Mouse (Mus musculus): ENCODE measurements around the gene Pcyt1a. TPM values are rescaled to one million over a fixed set of nuclear protein-coding genes. Genes with fewer than 3 reads are reported as not detected.
"Not testable (repeated sequence)": the region's sequence is repeated elsewhere in the genome, so short reads cannot be mapped to it uniquely, and the experiment has no call there.

The Pcyt1a gene
- polyA plus RNA-seq, 1 experiment from 2014 or later, result 44.9 TPM

DNA sequence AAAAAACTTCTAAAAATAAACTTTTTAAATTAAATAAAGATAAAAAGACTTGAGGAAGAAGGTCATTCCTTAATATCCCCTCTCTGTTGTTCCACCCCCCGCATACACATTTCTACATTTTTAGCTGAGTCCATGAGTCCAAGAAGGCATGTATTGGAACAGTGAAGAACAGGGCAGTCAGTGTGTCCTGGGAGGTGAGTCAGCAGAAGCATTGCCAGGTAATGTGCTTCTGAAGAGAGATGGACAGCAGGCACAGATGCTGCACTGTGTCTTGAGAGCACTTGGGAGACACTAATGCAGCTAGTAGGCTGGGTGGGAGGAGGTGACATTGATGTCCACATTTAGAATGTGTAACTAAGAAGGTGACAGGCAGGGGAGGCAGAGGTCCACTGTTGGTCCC lies 6.5 kb downstream of the Pcyt1a start:
- Histone ChIP-seq H3K4me2 (replicated peaks; ENCODE audit: low read depth, low read length) (no peak overlapping the region), H3K27ac (ENCODE audit: low read length) (no peak overlapping the region), H3K4me1 (ENCODE audit: insufficient read depth, low read depth, low read length) (no peaks in the 10 kb centered on the region), H3K9ac (replicated peaks; ENCODE audit: low read depth) (no peak overlapping the region), H3K36me3 (ENCODE audit: insufficient read depth, low read length) (no peaks in the 10 kb centered on the region), H3K9me3 (ENCODE audit: low read length) (no peaks in the 10 kb centered on the region), H3K27me3 (replicated peaks; ENCODE audit: insufficient read depth, low read length) (no peaks in the 10 kb centered on the region), H3K4me3 (ENCODE audit: low read depth, low read length) (no peak overlapping the region)
- no peak for TF ChIP-seq CTCF (IDR thresholded peaks at IDR 0.05)
- TF ChIP-seq EP300 (IDR thresholded peaks at IDR 0.05), result no peak
- no peak for DNase-seq (ENCODE audit: low spot score)
- ATAC-seq, result no peak
- 95% methylated on average over 1 of the region's 1 CpGs for WGBS

DNA sequence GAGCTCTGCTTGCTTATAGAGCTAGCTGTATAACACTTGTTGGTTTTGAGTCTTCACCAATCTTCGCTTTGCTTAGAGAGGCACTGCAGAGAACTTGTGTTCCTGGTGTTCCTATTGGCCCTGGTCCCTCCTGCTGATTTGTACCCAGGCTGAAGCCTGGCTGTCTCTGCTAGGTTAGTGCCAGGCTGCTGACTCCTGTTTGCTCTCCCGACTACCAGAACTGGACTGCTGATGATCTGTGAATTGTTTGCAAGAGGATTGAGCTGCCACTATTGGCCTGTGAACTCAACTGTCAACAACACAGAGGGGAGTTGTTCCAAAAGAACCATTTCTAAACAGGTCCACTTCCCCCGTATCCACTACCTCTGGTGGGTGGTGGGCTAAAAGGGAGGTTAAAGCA lies 10.7 kb downstream of the Pcyt1a start:
- TF ChIP-seq CTCF (IDR thresholded peaks at IDR 0.05), result no peak
- TF ChIP-seq EP300 (IDR thresholded peaks at IDR 0.05), result no peak
- Histone ChIP-seq H3K4me3 (ENCODE audit: low read depth, low read length) (no peak overlapping the region), H3K27me3 (replicated peaks; ENCODE audit: insufficient read depth, low read length) (no peaks in the 10 kb centered on the region), H3K9me3 (ENCODE audit: low read length) (no peaks in the 10 kb centered on the region), H3K27ac (ENCODE audit: low read length) (no peak overlapping the region), H3K36me3 (ENCODE audit: insufficient read depth, low read length) (no peaks in the 10 kb centered on the region), H3K4me1 (ENCODE audit: insufficient read depth, low read depth, low read length) (no peaks in the 10 kb centered on the region), H3K9ac (replicated peaks; ENCODE audit: low read depth) (no peak overlapping the region), H3K4me2 (replicated peaks; ENCODE audit: low read depth, low read length) (no peak overlapping the region)
- ATAC-seq (no peak), DNase-seq (ENCODE audit: low spot score) (no peak)
- WGBS, result 82% methylated on average over 3 of the region's 3 CpGs

DNA sequence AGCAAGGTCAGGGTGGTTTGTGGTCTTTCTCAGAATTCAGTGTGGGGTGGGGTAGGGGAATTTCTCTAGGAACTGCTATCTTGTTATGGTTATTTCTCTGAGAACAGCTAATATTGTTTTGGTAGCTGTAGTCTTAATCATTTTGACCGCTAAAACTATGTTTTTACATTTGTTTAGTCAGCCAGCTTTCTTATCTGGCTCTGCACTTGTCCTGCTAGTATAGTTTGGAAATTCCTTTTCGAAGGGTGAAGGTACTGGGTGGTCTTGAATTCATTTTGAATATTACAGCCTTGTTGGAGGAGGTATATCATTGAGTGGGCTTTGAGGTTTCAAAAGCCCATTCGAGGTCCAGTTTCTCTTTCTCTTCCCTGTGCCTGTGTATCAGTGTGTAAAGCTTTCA lies 13.9 kb downstream of the Pcyt1a start:
- not testable (repeated sequence) for H3K9ac ChIP-seq (replicated peaks; ENCODE audit: low read depth); ATAC-seq; H3K27ac ChIP-seq (ENCODE audit: low read length); DNase-seq (ENCODE audit: low spot score); H3K4me3 ChIP-seq (ENCODE audit: low read depth, low read length); H3K4me2 ChIP-seq (replicated peaks; ENCODE audit: low read depth, low read length); H3K9me3 ChIP-seq (ENCODE audit: low read length); H3K36me3 ChIP-seq (ENCODE audit: insufficient read depth, low read length); H3K4me1 ChIP-seq (ENCODE audit: insufficient read depth, low read depth, low read length); H3K27me3 ChIP-seq (replicated peaks; ENCODE audit: insufficient read depth, low read length)
- WGBS, result 66% methylated on average over 3 of the region's 3 CpGs

DNA sequence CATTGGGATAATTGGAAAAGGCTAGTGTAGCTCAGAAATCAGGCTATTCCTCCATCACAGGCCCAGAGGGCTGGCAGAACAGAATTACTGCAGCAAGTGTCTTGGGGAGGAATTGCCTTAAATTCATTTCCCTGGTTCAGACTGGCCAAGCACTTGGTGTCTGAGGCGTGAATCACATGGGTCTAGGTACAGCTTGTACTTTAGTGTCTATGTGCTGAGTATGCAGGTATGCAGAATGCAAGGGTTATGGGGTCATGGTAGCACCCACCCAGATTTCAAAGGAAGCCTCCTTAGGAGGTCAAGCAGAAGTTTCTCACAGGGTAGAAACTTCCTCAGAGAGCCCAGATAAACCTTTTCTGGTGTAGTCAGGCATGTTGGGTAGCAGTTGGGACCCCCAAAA lies 14.8 kb downstream of the Pcyt1a start:
- no peaks in the 10 kb centered on the region for H3K36me3 ChIP-seq (ENCODE audit: insufficient read depth, low read length)
- DNase-seq (ENCODE audit: low spot score) (no peak), ATAC-seq (no peak)
- no peak overlapping the region for H3K9ac ChIP-seq (replicated peaks; ENCODE audit: low read depth)
- no peaks in the 10 kb centered on the region for H3K27me3 ChIP-seq (replicated peaks; ENCODE audit: insufficient read depth, low read length)
- H3K4me2 ChIP-seq (replicated peaks; ENCODE audit: low read depth, low read length), result no peak overlapping the region
- no peak overlapping the region for H3K4me3 ChIP-seq (ENCODE audit: low read depth, low read length)
- TF ChIP-seq EP300 (IDR thresholded peaks at IDR 0.05) (no peak), CTCF (IDR thresholded peaks at IDR 0.05) (no peak)
- H3K9me3 ChIP-seq (ENCODE audit: low read length), result no peaks in the 10 kb centered on the region
- H3K4me1 ChIP-seq (ENCODE audit: insufficient read depth, low read depth, low read length), result no peaks in the 10 kb centered on the region
- 89% methylated on average over 1 of the region's 1 CpGs for WGBS
- H3K27ac ChIP-seq (ENCODE audit: low read length), result no peak overlapping the region

- no peak for DNase-seq (ENCODE audit: low spot score)
- 52% methylated on average over 2 of the region's 2 CpGs for WGBS
Measured at GRCm38 (mm10) chr16:32446563-32447138, 15.9 kb downstream of the Pcyt1a start.

GRCm38 (mm10) chr16:32449665-32450064 lies 18.9 kb downstream of the Pcyt1a start:
- Histone ChIP-seq H3K27me3 (replicated peaks; ENCODE audit: insufficient read depth, low read length) (no peaks in the 10 kb centered on the region), H3K4me1 (ENCODE audit: insufficient read depth, low read depth, low read length) (no peaks in the 10 kb centered on the region), H3K4me3 (ENCODE audit: low read depth, low read length) (no peak overlapping the region), H3K4me2 (replicated peaks; ENCODE audit: low read depth, low read length) (no peak overlapping the region), H3K27ac (ENCODE audit: low read length) (0 out of 2 replicates have a peak overlapping the region, but pooled peaks have one; percentile 22), H3K36me3 (ENCODE audit: insufficient read depth, low read length) (peaks cover 12% of the 10 kb centered on the region; the same call in 1 of the 2 replicates), H3K9ac (replicated peaks; ENCODE audit: low read depth) (no peak overlapping the region), H3K9me3 (ENCODE audit: low read length) (no peaks in the 10 kb centered on the region)
- WGBS, result 52% methylated on average over 3 of the region's 3 CpGs
- DNase-seq (ENCODE audit: low spot score) (peak; percentile 66), ATAC-seq (peak; percentile 68)
- TF ChIP-seq CTCF (IDR thresholded peaks at IDR 0.05) (no peak), EP300 (IDR thresholded peaks at IDR 0.05) (no peak)

More at GRCm38 (mm10) chr16:32446563-32447138, 15.9 kb downstream of the Pcyt1a start:
- Histone ChIP-seq H3K9ac (replicated peaks; ENCODE audit: low read depth) (no peak overlapping the region), H3K27me3 (replicated peaks; ENCODE audit: insufficient read depth, low read length) (no peaks in the 10 kb centered on the region), H3K27ac (ENCODE audit: low read length) (no peak overlapping the region), H3K4me3 (ENCODE audit: low read depth, low read length) (no peak overlapping the region), H3K4me2 (replicated peaks; ENCODE audit: low read depth, low read length) (no peak overlapping the region), H3K4me1 (ENCODE audit: insufficient read depth, low read depth, low read length) (no peaks in the 10 kb centered on the region), H3K36me3 (ENCODE audit: insufficient read depth, low read length) (no peaks in the 10 kb centered on the region), H3K9me3 (ENCODE audit: low read length) (no peaks in the 10 kb centered on the region)
- ATAC-seq, result no peak
- TF ChIP-seq CTCF (IDR thresholded peaks at IDR 0.05), result no peak
- no peak for TF ChIP-seq EP300 (IDR thresholded peaks at IDR 0.05)

GRCm38 (mm10) chr16:32450133-32450532 lies 19.4 kb downstream of the Pcyt1a start:
- H3K4me1 ChIP-seq (ENCODE audit: insufficient read depth, low read depth, low read length), result no peaks in the 10 kb centered on the region
- no peak overlapping the region for H3K4me3 ChIP-seq (ENCODE audit: low read depth, low read length)
- ATAC-seq, result no peak
- 96% methylated on average over 2 of the region's 2 CpGs for WGBS
- no peak for TF ChIP-seq EP300 (IDR thresholded peaks at IDR 0.05)
- TF ChIP-seq CTCF (IDR thresholded peaks at IDR 0.05), result no peak
- no peak overlapping the region for H3K4me2 ChIP-seq (replicated peaks; ENCODE audit: low read depth, low read length)
- H3K27ac ChIP-seq (ENCODE audit: low read length), result 0 out of 2 replicates have a peak overlapping the region, but pooled peaks have one; percentile 22
- H3K36me3 ChIP-seq (ENCODE audit: insufficient read depth, low read length), result peaks cover 12% of the 10 kb centered on the region; the same call in 1 of the 2 replicates
- no peak for DNase-seq (ENCODE audit: low spot score)
- H3K9me3 ChIP-seq (ENCODE audit: low read length), result no peaks in the 10 kb centered on the region
- no peaks in the 10 kb centered on the region for H3K27me3 ChIP-seq (replicated peaks; ENCODE audit: insufficient read depth, low read length)
- H3K9ac ChIP-seq (replicated peaks; ENCODE audit: low read depth), result no peak overlapping the region
